Mouse (Mus musculus) liver, embryonic 11.5 days (tissue): ENCODE results near the gene Gm7534. TPM values are rescaled to one million over a fixed set of nuclear protein-coding genes. Genes with fewer than 3 reads are reported as not detected.

Source experiments
- ATAC-seq: fragments of 200-750 bp; cut with Nextera tagmentation; replicated peaks from 2 replicates; pipeline ENCODE4 v1.8.0; 2017; ENCODE audit warnings: moderate number of reproducible peaks, mild to moderate bottlenecking, moderate TSS enrichment, moderate library complexity; ENCODE audit not compliant: low FRiP score
- DNase-seq: peaks from one replicate; pipeline ENCODE4 v3.0.0-alpha.2; 2017; ENCODE audit warnings: low spot score
- H3K27ac ChIP-seq: fragments of 300-500 bp; sonication (generic); 2 replicates; pipeline ENCODE4 v1.5.1; 2014; ENCODE audit warnings: mild to moderate bottlenecking, low read depth, low read length, control low read depth
- H3K27me3 ChIP-seq: fragments of 300-500 bp; sonication (generic); replicated peaks from 2 replicates; pipeline ENCODE4 v1.6.1; 2014; ENCODE audit warnings: low read length, mixed read lengths; ENCODE audit not compliant: control insufficient read depth, insufficient read depth
- H3K36me3 ChIP-seq: fragments of 300-500 bp; sonication (generic); 2 replicates; pipeline ENCODE4 v1.6.1; 2014; ENCODE audit warnings: mild to moderate bottlenecking, low read length, moderate library complexity, mixed read lengths; ENCODE audit not compliant: control insufficient read depth, insufficient read depth
- H3K4me1 ChIP-seq: fragments of 300-500 bp; sonication (generic); replicated peaks from 2 replicates; pipeline ENCODE4 v1.6.1; 2014; ENCODE audit warnings: low read length, mixed read lengths; ENCODE audit not compliant: control insufficient read depth, insufficient read depth
- H3K4me2 ChIP-seq: fragments of 300-500 bp; sonication (generic); 2 replicates; pipeline ENCODE4 v1.6.1; 2014; ENCODE audit warnings: mild to moderate bottlenecking, control low read depth, moderate library complexity
- H3K4me3 ChIP-seq: fragments of 300-500 bp; sonication (generic); 2 replicates; pipeline ENCODE4 v1.5.1; 2014; ENCODE audit warnings: low read depth, low read length, control low read depth
- H3K9ac ChIP-seq: fragments of 300-500 bp; sonication (generic); 2 replicates; pipeline ENCODE4 v1.6.1; 2014; ENCODE audit warnings: low read depth, low read length, control low read depth
- H3K9me3 ChIP-seq: fragments of 300-500 bp; sonication (generic); 2 replicates; pipeline ENCODE4 v1.6.1; 2016; ENCODE audit warnings: low read length, inconsistent platforms, mixed read lengths; ENCODE audit not compliant: control insufficient read depth
- WGBS: fragments of 180-500 bp; shearing (Covaris S2); extraction: QIAGEN DNeasy Blood & Tissue Kit; methylation state at CpG from one replicate; pipeline ENCODE4 v1.1.7; 2014; 5-methylcytosine and 5-hydroxymethylcytosine counted together
- polyA plus RNA-seq: library from polyadenylated mRNA; unstranded; fragments of >200 nt; fragmentation: Nextera tagmentation; extraction: Ambion mirVana; gene quantifications from 2 replicates; pipeline ENCODE4 v1.2.1, GENCODE M21; 2014

Gm7534 gene
- polyA plus RNA-seq, 1 experiment from 2014 or later: not detected

GRCm38 (mm10) chr4:134245148-134245843 lies 42.5 kb upstream of the Gm7534 start, which contains the start of gene Zfp593:
TSS of gene Zfp593 (minus strand) at chr4:134245592.
- peak; percentile 75 for ATAC-seq
- Histone ChIP-seq H3K27ac (no peak within 1 kb of the TSS), H3K36me3 (no peaks in the 10 kb centered on the region)

GRCm38 (mm10) chr4:134243516-134244250 lies 40.9 kb upstream of the Gm7534 start, which contains the start of gene E130218I03Rik:
TSS of gene E130218I03Rik (plus strand) at chr4:134243662.
- WGBS: 90% methylated on average over 17 of the region's 17 CpGs
- H3K4me1 ChIP-seq: peaks cover 12% of the 10 kb centered on the region
- ATAC-seq: no peak
- H3K4me2 ChIP-seq: peak within 1 kb of the TSS; percentile 69
- no peaks in the 10 kb centered on the region for H3K9me3 ChIP-seq
- no peaks in the 10 kb centered on the region for H3K36me3 ChIP-seq
- peak within 1 kb of the TSS; percentile 85 for H3K4me3 ChIP-seq
- peaks cover 27% of the 10 kb centered on the region for H3K27me3 ChIP-seq
- H3K9ac ChIP-seq: no peak within 1 kb of the TSS
- H3K27ac ChIP-seq: no peak within 1 kb of the TSS
- no peak for DNase-seq

More at GRCm38 (mm10) chr4:134245148-134245843, 42.5 kb upstream of the Gm7534 start, which contains the start of gene Zfp593:
- Histone ChIP-seq H3K9me3 (no peaks in the 10 kb centered on the region), H3K4me1 (peaks cover 22% of the 10 kb centered on the region), H3K4me3 (peak within 1 kb of the TSS; percentile 85), H3K9ac (peak within 1 kb of the TSS; percentile 85), H3K4me2 (peak within 1 kb of the TSS; percentile 69), H3K27me3 (peaks cover 42% of the 10 kb centered on the region)
- under 1% methylated on average over 60 of the region's 60 CpGs for WGBS
- peak; percentile 96 for DNase-seq

GRCm38 (mm10) chr4:134238686-134239085 lies 35.9 kb upstream of the Gm7534 start:
- no peaks in the 10 kb centered on the region for H3K9me3 ChIP-seq
- H3K4me3 ChIP-seq: peak overlapping the region; percentile 23; the same call in 1 of the 2 replicates
- H3K4me1 ChIP-seq: peaks cover 8% of the 10 kb centered on the region
- WGBS: 12% methylated on average over 10 of the region's 10 CpGs
- peaks cover 21% of the 10 kb centered on the region for H3K27me3 ChIP-seq
- DNase-seq (no peak), ATAC-seq (no peak)
- H3K36me3 ChIP-seq: no peaks in the 10 kb centered on the region
- no peak overlapping the region for H3K9ac ChIP-seq
- peak overlapping the region; percentile 53 for H3K4me2 ChIP-seq
- no peak overlapping the region for H3K27ac ChIP-seq

- no peak within 1 kb of the TSS for H3K27ac ChIP-seq
- no peak for ATAC-seq
- 4% methylated on average over 18 of the region's 18 CpGs for WGBS
- peaks cover 21% of the 10 kb centered on the region for H3K27me3 ChIP-seq
- DNase-seq: no peak
- H3K36me3 ChIP-seq: no peaks in the 10 kb centered on the region
- H3K4me2 ChIP-seq: peak within 1 kb of the TSS; percentile 53
- peaks cover 8% of the 10 kb centered on the region for H3K4me1 ChIP-seq
- no peaks in the 10 kb centered on the region for H3K9me3 ChIP-seq
- H3K9ac ChIP-seq: no peak within 1 kb of the TSS
- peak within 1 kb of the TSS; percentile 23 for H3K4me3 ChIP-seq
Measured at GRCm38 (mm10) chr4:134238279-134238651, 35.5 kb upstream of the Gm7534 start, which contains the start of gene Cnksr1. TSS of gene Cnksr1 (minus strand) at chr4:134238399.

- Histone ChIP-seq H3K9ac (no peak overlapping the region), H3K4me3 (peak overlapping the region; percentile 23), H3K4me2 (peak overlapping the region; percentile 53), H3K27ac (no peak overlapping the region), H3K36me3 (no peaks in the 10 kb centered on the region), H3K4me1 (peaks cover 8% of the 10 kb centered on the region), H3K27me3 (peaks cover 25% of the 10 kb centered on the region), H3K9me3 (no peaks in the 10 kb centered on the region)
- WGBS: 23% methylated on average over 19 of the region's 19 CpGs
- ATAC-seq (no peak), DNase-seq (no peak)
Measured at GRCm38 (mm10) chr4:134237582-134238278, 34.9 kb upstream of the Gm7534 start.

GRCm38 (mm10) chr4:134234876-134235275 lies 32.1 kb upstream of the Gm7534 start:
- no peak overlapping the region for H3K9ac ChIP-seq
- H3K4me1 ChIP-seq: peaks cover 8% of the 10 kb centered on the region
- no peaks in the 10 kb centered on the region for H3K36me3 ChIP-seq
- peaks cover 26% of the 10 kb centered on the region for H3K27me3 ChIP-seq
- no peak overlapping the region for H3K4me2 ChIP-seq
- ATAC-seq: no peak
- H3K9me3 ChIP-seq: no peaks in the 10 kb centered on the region
- no peak for DNase-seq
- 68% methylated on average over 5 of the region's 5 CpGs for WGBS
- no peak overlapping the region for H3K4me3 ChIP-seq
- H3K27ac ChIP-seq: no peak overlapping the region

- H3K9ac ChIP-seq: no peak overlapping the region
- H3K27me3 ChIP-seq: peaks cover 9% of the 10 kb centered on the region
- DNase-seq (no peak), ATAC-seq (no peak)
- H3K36me3 ChIP-seq: no peaks in the 10 kb centered on the region
- no peaks in the 10 kb centered on the region for H3K4me1 ChIP-seq
- no peak overlapping the region for H3K4me2 ChIP-seq
- H3K4me3 ChIP-seq: no peak overlapping the region
- H3K9me3 ChIP-seq: no peaks in the 10 kb centered on the region
- H3K27ac ChIP-seq: no peak overlapping the region
- 43% methylated on average over 8 of the region's 8 CpGs for WGBS
Measured at GRCm38 (mm10) chr4:134230431-134230830, 27.6 kb upstream of the Gm7534 start.

GRCm38 (mm10) chr4:134227194-134227593 lies 24.4 kb upstream of the Gm7534 start, which contains the start of gene Catsper4:
TSS of gene Catsper4 (minus strand) at chr4:134227383.
- Histone ChIP-seq H3K9ac (no peak within 1 kb of the TSS), H3K9me3 (no peaks in the 10 kb centered on the region), H3K27me3 (no peaks in the 10 kb centered on the region), H3K27ac (no peak within 1 kb of the TSS), H3K4me3 (no peak within 1 kb of the TSS), H3K4me2 (no peak within 1 kb of the TSS), H3K36me3 (no peaks in the 10 kb centered on the region), H3K4me1 (no peaks in the 10 kb centered on the region; the same call in 1 of the 2 replicates)
- ATAC-seq: no peak
- DNase-seq: no peak
- 71% methylated on average over 8 of the region's 8 CpGs for WGBS
